Mouse (Mus musculus) heart, adult 2 months (tissue): ENCODE measurements around the gene Ndufa7.

Source experiments
- CTCF ChIP-seq: fragments of 200-600 bp; IDR thresholded peaks from 2 replicates; pipeline ENCODE4 v1.8.1; 2022; ENCODE audit warnings: antibody characterized with exemption, mild to moderate bottlenecking, moderate library complexity
- POLR2A ChIP-seq: fragments of 200-500 bp; IDR thresholded peaks from 2 replicates; pipeline ENCODE4 v1.6.1; 2011; ENCODE audit warnings: mild to moderate bottlenecking, low read depth, low read length, control low read depth; ENCODE audit not compliant: insufficient read depth

DNA sequence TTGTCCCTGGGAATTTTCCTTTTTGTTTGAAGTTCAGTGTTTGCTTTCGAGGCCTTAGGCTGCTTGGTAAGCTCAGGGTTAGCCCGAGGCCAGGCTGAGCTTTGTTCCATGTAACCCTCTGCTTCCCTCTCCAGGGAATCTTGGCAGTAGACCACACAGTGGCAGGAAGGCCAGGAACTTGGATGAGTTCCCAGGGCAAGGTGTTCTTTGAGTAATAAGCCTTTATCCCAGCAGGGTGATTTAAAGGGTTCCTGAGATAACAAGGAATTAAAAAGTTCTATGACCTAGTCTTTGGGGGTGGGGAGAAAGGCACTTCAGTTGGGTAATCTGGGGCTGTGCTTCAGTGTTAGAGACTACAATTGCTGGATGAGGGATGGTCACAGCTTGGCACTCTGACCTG, 4.5 kb downstream of the Ndufa7 start:
- TF ChIP-seq CTCF, result no peak
- TF ChIP-seq POLR2A, result 0 out of 2 replicates have a peak, but pooled peaks have one; percentile 41
